Mouse (Mus musculus): ENCODE measurements around the gene Pde4c. TPM values are rescaled to one million over a fixed set of nuclear protein-coding genes. Genes with fewer than 3 reads are reported as not detected.

Gene Pde4c
- polyA plus RNA-seq, 1 experiment: 1.9 TPM

DNA sequence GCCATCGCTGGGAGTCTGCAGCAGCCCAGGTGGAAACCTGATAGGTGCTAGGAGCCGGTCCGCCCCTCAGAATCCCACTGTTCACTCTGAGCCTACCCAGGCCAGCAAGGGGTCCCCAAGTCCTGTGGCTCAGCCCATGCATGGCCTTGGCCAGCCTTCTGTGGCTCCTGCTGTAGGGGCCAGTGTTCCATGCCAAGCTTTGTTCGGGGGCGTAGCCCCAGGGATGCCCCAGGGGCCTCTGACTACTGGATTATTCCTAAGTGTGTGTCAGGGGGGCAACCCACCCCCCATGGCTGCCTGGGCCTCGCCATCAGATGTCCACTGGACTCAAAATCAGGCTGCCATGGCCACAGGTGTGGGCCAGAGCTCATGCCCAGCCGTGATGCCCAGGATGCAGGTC lies 9.5 kb upstream of the Pde4c start:
- H3K9ac ChIP-seq (ENCODE audit: low read depth, poor library complexity, severe bottlenecking): no peak overlapping the region
- no peaks in the 10 kb centered on the region for H3K9me3 ChIP-seq (replicated peaks; ENCODE audit: control insufficient read depth, insufficient read depth, low read length, poor library complexity, severe bottlenecking)
- TF ChIP-seq CTCF (IDR thresholded peaks at IDR 0.05; ENCODE audit: low read depth, low read length) (no peak), EP300 (IDR thresholded peaks at IDR 0.05; ENCODE audit: insufficient read depth, low read depth, low read length) (no peak), POLR2A (IDR thresholded peaks at IDR 0.05; ENCODE audit: insufficient read depth, low read length) (no peak)
- H3K27me3 ChIP-seq (ENCODE audit: control insufficient read depth, insufficient read depth, low read length, poor library complexity, severe bottlenecking): no peaks in the 10 kb centered on the region
- no peaks in the 10 kb centered on the region for H3K4me1 ChIP-seq (ENCODE audit: control insufficient read depth, insufficient read depth, low read length)
- H3K36me3 ChIP-seq (ENCODE audit: control insufficient read depth, insufficient read depth, low read length, poor library complexity, severe bottlenecking): no peaks in the 10 kb centered on the region
- no peak overlapping the region for H3K27ac ChIP-seq (ENCODE audit: insufficient read depth, low read length)
- no peak overlapping the region for H3K4me3 ChIP-seq (ENCODE audit: low read depth, low read length)

GRCm38 (mm10) chr8:70715086-70715485 lies 8.4 kb upstream of the Pde4c start:
- Histone ChIP-seq H3K4me3 (ENCODE audit: low read depth, low read length) (no peak overlapping the region), H3K36me3 (ENCODE audit: control insufficient read depth, insufficient read depth, low read length, poor library complexity, severe bottlenecking) (no peaks in the 10 kb centered on the region), H3K9ac (ENCODE audit: low read depth, poor library complexity, severe bottlenecking) (no peak overlapping the region), H3K27me3 (ENCODE audit: control insufficient read depth, insufficient read depth, low read length, poor library complexity, severe bottlenecking) (no peaks in the 10 kb centered on the region), H3K27ac (ENCODE audit: insufficient read depth, low read length) (no peak overlapping the region), H3K4me1 (ENCODE audit: control insufficient read depth, insufficient read depth, low read length) (no peaks in the 10 kb centered on the region), H3K9me3 (replicated peaks; ENCODE audit: control insufficient read depth, insufficient read depth, low read length, poor library complexity, severe bottlenecking) (no peaks in the 10 kb centered on the region)
- TF ChIP-seq POLR2A (IDR thresholded peaks at IDR 0.05; ENCODE audit: insufficient read depth, low read length) (no peak), CTCF (IDR thresholded peaks at IDR 0.05; ENCODE audit: low read depth, low read length) (no peak), EP300 (IDR thresholded peaks at IDR 0.05; ENCODE audit: insufficient read depth, low read depth, low read length) (no peak)

GRCm38 (mm10) chr8:70716521-70717400 lies 6.8 kb upstream of the Pde4c start:
- peak overlapping the region; percentile 17 for H3K4me3 ChIP-seq (ENCODE audit: low read depth, low read length)
- H3K27me3 ChIP-seq (ENCODE audit: control insufficient read depth, insufficient read depth, low read length, poor library complexity, severe bottlenecking): no peaks in the 10 kb centered on the region
- H3K9ac ChIP-seq (ENCODE audit: low read depth, poor library complexity, severe bottlenecking): peak overlapping the region; percentile 8; the same call in 1 of the 2 replicates
- no peaks in the 10 kb centered on the region for H3K9me3 ChIP-seq (replicated peaks; ENCODE audit: control insufficient read depth, insufficient read depth, low read length, poor library complexity, severe bottlenecking)
- H3K27ac ChIP-seq (ENCODE audit: insufficient read depth, low read length): no peak overlapping the region
- H3K36me3 ChIP-seq (ENCODE audit: control insufficient read depth, insufficient read depth, low read length, poor library complexity, severe bottlenecking): no peaks in the 10 kb centered on the region
- H3K4me1 ChIP-seq (ENCODE audit: control insufficient read depth, insufficient read depth, low read length): no peaks in the 10 kb centered on the region
- TF ChIP-seq CTCF (IDR thresholded peaks at IDR 0.05; ENCODE audit: low read depth, low read length) (no peak), EP300 (IDR thresholded peaks at IDR 0.05; ENCODE audit: insufficient read depth, low read depth, low read length) (no peak), POLR2A (IDR thresholded peaks at IDR 0.05; ENCODE audit: insufficient read depth, low read length) (no peak)

DNA sequence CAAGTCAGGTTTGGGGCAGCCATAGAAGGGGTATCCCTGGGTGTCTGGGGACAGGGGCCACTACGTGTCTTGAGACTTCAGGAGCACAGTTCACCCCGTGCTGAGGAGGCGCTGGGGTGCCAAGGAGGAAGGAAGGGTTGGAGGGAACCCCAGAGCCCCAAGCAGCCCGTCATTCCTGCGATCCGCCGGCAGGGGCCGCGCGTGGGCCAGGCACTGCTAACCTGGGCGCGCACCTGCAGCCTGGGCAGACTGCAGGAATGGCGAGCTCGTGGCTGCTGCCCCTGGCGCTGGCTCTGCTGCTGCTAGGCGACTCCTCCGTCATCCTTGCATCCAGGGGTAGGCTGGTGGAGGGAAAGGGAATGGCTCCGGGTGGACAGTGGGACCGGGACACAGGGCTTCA lies 5.2 kb upstream of the Pde4c start, which contains the start of gene Gm3336:
Gene Gm3336 (plus strand): TSS at position 247 of the 400 bp plus-strand sequence.
- H3K9ac ChIP-seq (ENCODE audit: low read depth, poor library complexity, severe bottlenecking): peak within 1 kb of the TSS; percentile 19; the same call in 1 of the 2 replicates
- H3K4me3 ChIP-seq (ENCODE audit: low read depth, low read length): peak within 1 kb of the TSS; percentile 13

DNA sequence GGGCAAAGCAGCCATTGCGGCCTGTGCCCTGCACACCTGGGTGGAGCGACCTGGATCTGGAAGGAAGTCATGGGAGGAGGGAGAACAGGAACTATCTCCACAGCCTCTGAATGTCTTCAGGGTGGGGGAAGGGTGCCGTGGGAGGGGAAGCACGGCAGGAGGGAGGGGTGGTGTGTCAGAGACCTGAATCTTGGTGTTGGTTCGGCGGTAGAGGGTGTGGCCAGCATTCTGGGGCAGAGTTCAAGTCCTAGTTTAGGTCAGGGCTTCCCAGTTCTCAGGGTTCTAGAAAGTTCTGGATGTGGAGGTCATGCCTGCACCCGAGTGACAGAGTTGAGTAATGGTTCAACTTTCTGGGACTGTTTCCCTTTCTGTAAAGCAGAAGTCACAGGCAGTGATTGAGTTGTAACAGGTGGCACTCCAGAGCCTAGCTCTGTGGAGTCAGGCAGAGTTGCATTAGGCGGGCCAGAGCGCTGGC lies 3.7 kb upstream of the Pde4c start:
- no peak overlapping the region for H3K4me3 ChIP-seq (ENCODE audit: low read depth, low read length)
- no peak for TF ChIP-seq POLR2A (IDR thresholded peaks at IDR 0.05; ENCODE audit: insufficient read depth, low read length)
- no peaks in the 10 kb centered on the region for H3K27me3 ChIP-seq (ENCODE audit: control insufficient read depth, insufficient read depth, low read length, poor library complexity, severe bottlenecking)
- H3K27ac ChIP-seq (ENCODE audit: insufficient read depth, low read length): no peak overlapping the region
- no peaks in the 10 kb centered on the region for H3K4me1 ChIP-seq (ENCODE audit: control insufficient read depth, insufficient read depth, low read length)
- no peaks in the 10 kb centered on the region for H3K36me3 ChIP-seq (ENCODE audit: control insufficient read depth, insufficient read depth, low read length, poor library complexity, severe bottlenecking)
- H3K9me3 ChIP-seq (replicated peaks; ENCODE audit: control insufficient read depth, insufficient read depth, low read length, poor library complexity, severe bottlenecking): no peaks in the 10 kb centered on the region
- no peak overlapping the region for H3K9ac ChIP-seq (ENCODE audit: low read depth, poor library complexity, severe bottlenecking)

More for the DNA sequence above, 5.2 kb upstream of the Pde4c start, which contains the start of gene Gm3336:
- Histone ChIP-seq H3K9me3 (replicated peaks; ENCODE audit: control insufficient read depth, insufficient read depth, low read length, poor library complexity, severe bottlenecking) (no peaks in the 10 kb centered on the region), H3K27ac (ENCODE audit: insufficient read depth, low read length) (no peak within 1 kb of the TSS), H3K4me1 (ENCODE audit: control insufficient read depth, insufficient read depth, low read length) (no peaks in the 10 kb centered on the region), H3K27me3 (ENCODE audit: control insufficient read depth, insufficient read depth, low read length, poor library complexity, severe bottlenecking) (no peaks in the 10 kb centered on the region), H3K36me3 (ENCODE audit: control insufficient read depth, insufficient read depth, low read length, poor library complexity, severe bottlenecking) (no peaks in the 10 kb centered on the region)
- TF ChIP-seq CTCF (IDR thresholded peaks at IDR 0.05; ENCODE audit: low read depth, low read length): peak; percentile 81
- TF ChIP-seq POLR2A (IDR thresholded peaks at IDR 0.05; ENCODE audit: insufficient read depth, low read length): no peak

- H3K9me3 ChIP-seq (replicated peaks; ENCODE audit: control insufficient read depth, insufficient read depth, low read length, poor library complexity, severe bottlenecking): no peaks in the 10 kb centered on the region
- no peaks in the 10 kb centered on the region for H3K4me1 ChIP-seq (ENCODE audit: control insufficient read depth, insufficient read depth, low read length)
- TF ChIP-seq EP300 (IDR thresholded peaks at IDR 0.05; ENCODE audit: insufficient read depth, low read depth, low read length): no peak
- TF ChIP-seq POLR2A (IDR thresholded peaks at IDR 0.05; ENCODE audit: insufficient read depth, low read length): no peak
- peak; percentile 95 for TF ChIP-seq CTCF (IDR thresholded peaks at IDR 0.05; ENCODE audit: low read depth, low read length)
- H3K27me3 ChIP-seq (ENCODE audit: control insufficient read depth, insufficient read depth, low read length, poor library complexity, severe bottlenecking): no peaks in the 10 kb centered on the region
- H3K4me3 ChIP-seq (ENCODE audit: low read depth, low read length): no peak overlapping the region
- H3K9ac ChIP-seq (ENCODE audit: low read depth, poor library complexity, severe bottlenecking): no peak overlapping the region
- no peak overlapping the region for H3K27ac ChIP-seq (ENCODE audit: insufficient read depth, low read length)
- no peaks in the 10 kb centered on the region for H3K36me3 ChIP-seq (ENCODE audit: control insufficient read depth, insufficient read depth, low read length, poor library complexity, severe bottlenecking)
These were observed 2.8 kb upstream of the Pde4c start for GRCm38 (mm10) chr8:70720739-70721138.

All from ES-Bruce4 (cell line).